Mouse (Mus musculus) frontal cortex, adult 2 months (tissue): Measurements from ENCODE around the gene Tff2. TPM values are rescaled to one million over a fixed set of nuclear protein-coding genes. Genes with fewer than 3 reads are reported as not detected.
A peak's percentile ranks its signal among the peaks of the same experiment; 100 is the strongest.

ENCODE experiments used
- DNase-seq, 2 experiments: peaks; one replicate each; pipeline ENCODE4 v3.0.0; 2022; ENCODE audit warnings: low spot score in 1 of 2; ENCODE audit errors: extremely low spot score in 1 of 2
- polyA plus RNA-seq: library from polyadenylated mRNA; depleted of rRNA; stranded (reverse); fragments of >200 nt; gene quantifications from 2 replicates; pipeline ENCODE4 v1.2.3, GENCODE M21; 2012

The Tff2 gene
- polyA plus RNA-seq, 1 experiment, result not detected

DNA sequence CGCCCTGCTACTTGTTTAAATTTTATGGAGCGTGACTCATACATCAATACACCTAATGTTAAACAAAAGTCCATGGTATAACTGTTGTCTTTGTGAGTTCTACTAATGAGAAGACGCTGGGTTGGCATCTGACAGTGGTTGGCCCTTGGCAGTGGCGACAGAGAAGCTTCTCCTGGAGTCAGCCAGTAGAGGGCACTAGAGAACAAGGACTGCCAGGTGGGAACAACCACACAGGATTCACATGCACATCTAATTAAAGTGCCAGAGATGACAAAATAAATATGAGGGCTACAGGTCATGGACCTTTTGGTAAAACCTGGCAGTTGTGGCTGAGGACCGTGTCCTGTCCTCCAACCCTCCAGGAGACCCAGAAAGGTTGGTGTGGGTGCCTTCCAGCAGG is 5.7 kb downstream of the Tff2 start:
- DNase-seq, result peak in 1 of 2 experiments; percentile 87

DNA sequence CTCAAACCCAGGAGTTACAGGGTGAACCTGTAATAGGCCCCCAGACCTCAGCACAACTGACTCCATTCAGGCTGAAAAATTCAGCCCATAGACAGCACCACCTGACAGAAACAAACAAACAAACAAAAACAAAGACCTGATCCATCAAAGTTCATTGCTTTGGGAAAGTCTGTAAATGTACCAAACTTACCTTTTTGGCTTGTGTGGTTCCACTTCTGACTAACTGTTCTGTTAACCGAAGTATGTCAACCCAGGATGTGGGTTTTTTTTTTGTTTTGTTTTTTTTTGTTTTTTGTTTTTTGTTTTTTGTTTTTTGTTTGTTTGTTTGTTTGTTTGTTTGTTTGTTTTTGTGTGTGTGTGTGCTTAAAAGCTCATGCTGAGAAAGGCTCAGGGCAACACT is 7.3 kb downstream of the Tff2 start:
- DNase-seq, result no peak

DNA sequence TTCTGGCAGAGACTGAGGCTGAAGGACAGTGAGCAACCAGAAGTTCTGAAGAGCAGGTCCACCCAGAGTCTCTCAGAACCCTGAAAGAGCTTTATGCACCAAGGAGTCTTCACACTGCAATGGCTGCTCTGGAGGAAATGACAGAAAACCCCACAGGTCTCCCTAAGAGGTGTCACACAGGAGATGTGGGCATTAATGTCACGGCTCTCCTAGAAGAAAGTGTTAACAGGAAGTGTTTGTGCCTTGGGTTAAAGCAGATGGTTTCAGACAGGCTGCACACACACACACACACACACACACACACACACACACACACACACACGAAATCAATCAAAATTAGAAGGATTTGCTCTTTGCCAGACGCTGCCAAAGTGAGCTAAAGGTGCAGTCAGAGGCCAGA is 7.8 kb downstream of the Tff2 start:
- DNase-seq, result no peak

DNA sequence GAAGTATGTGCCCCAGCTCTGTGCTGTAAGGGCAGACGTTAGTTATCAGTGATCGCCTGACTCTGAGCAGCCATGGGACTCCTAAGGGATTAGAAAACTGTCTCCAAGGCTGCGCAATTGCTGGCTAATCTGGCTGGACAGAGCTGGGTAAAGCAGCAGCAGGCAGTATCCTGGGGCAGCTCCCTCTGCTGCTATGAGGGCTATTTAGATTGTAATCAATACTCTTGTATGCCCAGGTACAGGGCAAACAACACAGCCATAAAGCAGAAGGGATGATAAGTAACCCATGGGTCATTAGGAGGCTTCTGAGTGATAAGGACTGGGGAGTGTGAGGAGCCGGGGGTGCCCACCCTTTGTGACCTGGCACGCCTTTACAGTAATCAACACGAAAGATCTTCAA is 9.2 kb downstream of the Tff2 start:
- no peak for DNase-seq

DNA sequence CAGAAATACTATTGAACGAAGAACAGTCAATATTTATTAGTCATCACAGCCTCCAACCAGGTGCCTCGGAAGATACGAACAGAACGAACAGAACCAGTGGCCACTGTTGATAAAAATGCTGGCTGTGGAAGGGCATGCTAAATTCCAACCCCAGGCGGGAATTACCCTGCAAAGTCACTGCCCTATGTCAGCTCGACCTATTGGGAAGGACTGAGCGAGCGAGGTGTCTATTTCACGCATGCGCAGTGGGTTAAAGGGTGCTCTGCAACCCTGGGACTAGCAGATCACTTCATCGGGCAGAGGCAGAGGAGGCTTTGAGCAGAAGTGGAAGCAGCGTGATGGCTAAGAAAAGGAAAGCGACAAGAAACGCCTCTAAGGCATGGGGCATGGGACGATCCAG is 10.3 kb downstream of the Tff2 start:
- no peak for DNase-seq

DNA sequence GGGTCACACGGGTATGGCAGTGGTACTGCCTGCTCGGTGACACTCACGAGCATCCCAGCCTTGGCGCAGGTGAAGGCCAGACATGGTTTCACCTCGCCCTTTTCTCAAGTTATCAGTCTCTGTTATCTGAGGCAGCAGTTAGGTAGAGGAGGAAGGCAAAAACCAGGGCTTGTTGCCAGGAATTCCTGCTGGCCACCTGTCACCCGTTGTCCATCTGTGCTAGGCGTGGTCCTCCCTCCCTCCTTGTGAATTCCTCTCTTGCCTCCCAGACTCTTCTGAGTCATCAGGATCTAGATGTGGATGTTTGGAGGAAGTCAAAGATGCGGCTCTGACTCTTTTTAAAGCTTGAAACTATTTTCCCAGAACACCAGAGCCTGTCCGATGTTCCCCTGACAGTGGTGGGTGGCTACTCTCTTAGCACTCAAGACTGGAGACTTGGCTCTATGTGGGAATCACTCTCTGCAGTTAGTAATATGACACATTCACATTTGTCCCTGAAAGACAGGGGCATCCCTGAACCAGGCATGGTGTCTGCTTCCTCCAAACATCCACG is 12.7 kb downstream of the Tff2 start:
- DNase-seq, result peak in 1 of 2 experiments; percentile 53

DNA sequence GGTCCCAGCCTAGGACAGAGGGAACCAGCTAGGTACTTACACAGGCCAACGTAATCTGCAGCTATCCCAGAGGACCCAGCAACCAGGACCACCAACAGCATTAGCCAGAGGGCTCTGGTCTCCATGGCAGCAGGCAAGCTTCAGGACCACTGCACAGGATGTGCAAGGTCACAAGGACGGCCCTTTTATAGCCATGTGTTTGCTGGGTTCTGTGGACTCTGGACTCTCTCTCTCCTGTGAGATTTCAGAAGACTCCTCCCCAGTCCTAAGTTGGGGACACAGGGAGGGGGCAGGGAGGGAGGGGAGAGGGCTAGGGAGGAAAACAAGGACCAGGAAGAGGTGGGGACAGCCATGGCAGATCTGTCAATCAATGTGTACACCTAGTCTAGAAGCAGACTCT is 14.6 kb downstream of the Tff2 start, which contains the start of gene Tff3:
TSS of gene Tff3 (minus strand) at position 195 of the 400 bp plus-strand sequence.
- DNase-seq, result no peak

DNA sequence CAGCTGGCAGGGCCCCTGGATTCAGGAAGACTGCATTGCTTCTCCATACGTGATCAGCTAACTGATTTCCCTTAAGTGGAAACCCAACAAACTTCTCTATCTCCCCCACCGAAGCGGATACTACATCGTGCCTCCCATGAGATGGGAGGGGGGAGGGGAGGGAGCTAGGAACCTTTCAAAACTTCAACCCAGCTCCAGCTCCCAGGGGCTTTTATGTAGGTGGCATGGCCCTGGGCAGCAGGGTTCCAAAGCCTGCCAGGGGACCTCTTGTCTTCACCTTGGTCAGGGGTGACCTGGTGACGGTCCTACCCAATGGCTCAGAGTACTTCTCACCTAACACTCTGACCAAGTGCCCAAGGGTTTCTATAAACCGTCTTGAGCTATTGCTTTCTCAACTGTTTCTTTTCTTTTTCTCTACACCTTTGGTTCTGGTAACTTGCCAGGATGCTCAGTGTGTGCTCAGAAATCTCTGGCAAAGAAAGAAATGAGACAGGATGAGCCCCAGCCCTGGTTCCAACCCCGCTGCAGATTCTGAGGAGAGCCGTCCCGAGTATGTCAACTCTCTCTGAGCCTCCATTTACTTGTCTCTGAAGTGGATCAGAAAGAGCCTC is 15.3 kb downstream of the Tff2 start:
- no peak for DNase-seq

DNA sequence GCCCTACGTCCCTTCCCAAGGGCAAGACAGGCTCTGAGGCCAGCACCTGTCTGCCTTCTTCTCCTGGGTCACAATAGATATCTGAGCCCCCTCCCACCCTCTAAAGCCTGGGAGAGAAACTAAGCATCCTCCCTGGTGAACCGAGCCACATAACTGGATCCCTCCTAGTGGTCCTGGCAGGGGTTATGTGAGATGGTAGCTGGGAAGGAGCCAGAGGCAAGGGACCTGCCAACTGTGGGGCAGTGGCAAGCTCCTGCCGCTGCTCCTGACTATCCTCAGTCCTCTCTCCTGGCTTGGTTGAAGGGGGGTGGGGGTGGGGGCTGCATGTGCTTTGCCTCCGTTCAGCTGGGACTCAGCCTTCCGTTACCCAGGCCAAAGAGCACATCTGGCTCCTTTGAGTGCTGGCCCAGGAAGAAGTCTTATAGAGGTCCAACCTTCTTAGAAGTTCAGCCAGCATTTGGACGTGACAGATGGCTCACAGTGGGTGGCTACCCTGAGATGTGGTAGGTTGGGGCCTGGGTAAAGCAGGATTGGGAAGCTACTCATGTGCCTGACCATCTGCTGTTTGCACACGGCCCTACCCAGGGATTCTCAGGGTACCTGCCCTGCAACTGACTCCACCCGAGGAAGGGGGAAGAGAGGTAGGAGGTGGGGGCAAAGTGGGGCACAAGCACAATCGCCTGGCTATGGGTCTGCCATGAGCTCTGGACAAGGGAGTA is 18.4 kb downstream of the Tff2 start:
- peak in 1 of 2 experiments; percentile 50 for DNase-seq

DNA sequence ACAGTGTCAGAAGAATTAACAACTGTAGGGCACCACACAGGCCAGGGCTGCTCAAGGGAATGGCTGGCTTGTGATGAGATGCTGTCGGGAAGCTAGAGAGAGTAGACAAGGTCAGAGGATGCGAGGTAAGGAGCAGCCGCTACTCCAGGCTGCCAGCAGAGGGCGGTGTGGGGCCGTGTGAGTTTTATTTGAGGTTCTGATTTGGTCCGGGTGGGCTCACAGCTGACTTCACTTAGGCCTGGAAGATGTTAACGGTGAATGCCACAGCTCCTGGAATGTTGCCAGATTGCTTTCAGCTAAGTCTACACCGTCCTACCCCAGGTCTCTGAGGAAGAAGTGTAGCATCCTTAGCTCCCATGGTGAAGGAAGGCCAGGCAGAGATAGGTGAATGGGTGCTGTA is 22.1 kb downstream of the Tff2 start:
- peak in 1 of 2 experiments; percentile 59 for DNase-seq

DNA sequence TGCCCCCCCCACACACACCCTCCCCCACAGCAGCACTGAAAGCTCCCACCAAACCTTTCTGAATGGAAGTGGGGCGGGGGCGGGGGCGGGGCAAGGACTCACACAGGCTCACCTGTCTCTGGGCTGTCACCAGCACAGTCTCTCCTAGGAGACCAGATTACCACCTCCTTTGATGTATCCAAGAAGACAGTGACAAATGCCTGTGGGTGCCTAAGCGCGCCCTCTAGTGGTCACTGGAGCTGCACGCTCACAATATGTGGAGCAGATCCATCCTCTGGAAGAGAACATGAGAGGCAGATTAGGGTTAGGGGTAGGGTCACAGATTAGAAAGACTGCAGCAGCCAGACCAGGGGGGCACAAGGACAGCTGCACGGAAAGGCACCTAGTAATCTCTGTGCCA is 24.7 kb downstream of the Tff2 start:
- peak; percentile 61 to 90 for DNase-seq

DNA sequence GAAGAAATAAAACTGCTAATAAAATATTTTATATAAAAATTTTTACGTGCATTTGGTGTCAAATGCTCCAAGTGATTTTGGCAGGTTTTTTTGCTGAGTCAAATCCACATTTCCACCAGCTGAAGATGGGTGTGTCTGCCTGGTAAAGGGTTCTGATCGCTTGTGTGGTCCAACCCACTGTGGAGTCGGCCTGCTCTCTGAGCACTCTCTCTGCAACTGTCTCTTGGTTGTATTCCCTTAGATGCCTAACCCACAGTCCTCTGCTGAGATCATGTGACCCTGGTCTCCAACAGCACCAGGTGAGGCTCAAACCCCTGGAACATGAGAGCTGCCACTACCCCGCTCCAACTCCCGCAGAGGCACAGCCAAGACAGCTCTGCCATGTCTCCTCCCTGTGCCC is 26.1 kb downstream of the Tff2 start:
- no peak for DNase-seq

DNA sequence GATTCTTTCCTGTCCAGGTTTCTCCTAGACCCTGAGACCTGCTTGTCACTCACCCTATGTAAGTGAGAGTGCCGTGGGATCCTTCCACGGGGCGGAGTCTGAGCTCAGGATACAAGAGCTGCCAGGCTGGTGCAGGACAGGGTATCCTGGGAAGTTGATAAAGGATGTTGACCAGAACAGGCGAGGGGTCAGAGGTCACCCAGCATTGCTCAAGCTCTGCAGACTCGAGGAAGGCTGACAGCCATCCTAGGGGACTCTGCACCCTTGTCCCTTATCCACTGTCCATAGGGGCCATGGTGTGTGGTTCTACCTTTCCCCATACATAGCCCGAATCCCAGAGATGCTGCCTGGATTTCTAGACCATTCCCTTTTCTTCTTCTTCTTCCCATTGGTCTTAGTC is 28.0 kb downstream of the Tff2 start:
- DNase-seq, result no peak

DNA sequence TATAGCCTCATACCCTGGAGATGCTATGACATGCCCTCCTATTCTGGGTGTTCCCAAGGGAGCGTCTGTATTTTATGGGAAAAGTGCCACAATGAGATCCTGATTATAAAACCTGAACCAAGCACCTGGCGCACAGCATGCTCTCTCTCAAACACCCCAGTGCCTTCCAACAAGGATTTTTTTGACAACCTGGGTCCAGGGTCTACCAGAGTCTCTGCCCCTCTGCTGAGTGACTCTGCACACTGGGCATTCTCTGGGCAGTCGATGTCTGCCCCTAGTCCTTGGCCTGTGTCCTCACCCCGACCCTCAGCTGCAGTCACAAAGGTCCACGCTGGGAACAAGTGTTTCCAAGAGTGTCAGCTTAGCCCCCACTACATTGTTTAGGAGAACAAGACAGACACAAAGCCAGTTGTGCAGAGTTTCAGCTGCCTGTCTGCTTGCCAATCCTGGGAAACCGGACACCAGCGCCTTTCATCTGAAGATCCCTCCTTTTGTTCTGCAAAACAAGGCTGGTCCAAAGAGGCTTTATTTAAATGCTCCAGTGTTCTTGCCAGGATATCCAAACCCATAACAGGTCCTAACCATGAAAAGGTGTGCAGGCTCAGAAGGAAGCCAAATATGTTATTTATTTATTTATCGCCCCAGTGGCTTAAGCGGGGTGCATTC is 30.8 kb downstream of the Tff2 start:
- DNase-seq, result no peak

DNA sequence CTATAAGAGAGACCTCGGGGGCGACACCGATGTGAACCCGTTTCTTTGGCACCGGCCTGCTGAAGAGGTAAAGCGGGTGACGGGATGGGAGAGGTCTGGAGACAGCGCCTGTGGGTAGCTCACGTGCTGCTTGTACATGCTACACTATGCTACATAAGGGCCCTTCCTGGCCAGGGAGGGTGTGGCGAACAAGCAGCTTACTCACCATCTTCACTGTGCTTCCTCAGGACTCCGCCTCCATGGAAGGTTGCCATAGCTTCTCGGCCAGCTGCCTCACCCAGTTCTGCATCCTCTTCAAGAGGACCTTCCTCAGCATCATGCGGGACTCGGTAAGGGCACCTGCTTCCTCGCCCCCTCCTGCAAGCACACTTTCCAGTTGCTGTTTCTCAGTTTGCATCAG is 35.7 kb downstream of the Tff2 start:
- DNase-seq, result no peak

DNA sequence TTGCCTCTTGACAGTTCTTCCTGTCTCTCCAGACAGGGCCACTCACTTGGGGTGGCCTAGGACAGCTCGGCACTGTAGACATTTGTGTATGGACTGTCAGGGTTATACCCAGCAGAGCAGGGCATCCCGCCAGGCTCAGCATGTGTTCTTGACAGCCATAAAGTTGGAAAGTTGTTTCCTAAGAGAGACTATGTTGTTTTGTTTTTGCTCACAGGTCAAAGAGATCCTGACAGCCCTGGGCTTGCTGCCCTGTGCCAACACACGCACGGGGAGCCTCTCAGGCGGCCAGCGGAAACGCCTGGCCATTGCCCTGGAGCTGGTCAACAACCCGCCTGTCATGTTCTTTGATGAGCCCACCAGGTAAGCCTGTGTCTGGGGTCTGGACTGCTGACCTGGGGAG is 40.3 kb downstream of the Tff2 start:
- DNase-seq, result no peak

DNA sequence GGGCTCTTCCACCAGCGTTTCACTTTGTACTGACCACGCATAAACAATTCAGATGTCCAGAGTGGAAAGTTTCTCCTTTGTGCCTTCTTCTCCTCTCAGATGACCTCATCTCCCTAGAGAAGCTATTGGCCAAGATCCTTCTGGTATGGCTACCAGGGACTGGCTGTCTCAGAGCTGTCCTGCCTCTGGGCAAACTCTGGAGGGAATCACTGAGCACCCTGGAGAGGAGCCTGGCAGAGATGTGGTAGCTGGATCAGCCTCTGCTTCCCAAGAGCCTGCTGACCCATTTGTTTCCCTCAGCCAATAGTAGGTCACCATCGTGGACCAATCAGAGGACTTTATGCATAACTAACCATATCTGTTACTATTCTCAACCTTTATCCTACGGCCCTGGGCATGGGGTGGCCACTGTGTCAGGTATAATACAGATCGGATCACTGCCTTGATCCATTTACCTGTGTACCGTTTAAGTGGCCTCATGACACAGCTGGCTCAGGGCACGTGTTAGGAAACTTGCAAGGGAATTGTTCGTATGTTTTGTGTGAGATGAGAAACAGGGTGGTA is 41.0 kb downstream of the Tff2 start:
- no peak for DNase-seq

DNA sequence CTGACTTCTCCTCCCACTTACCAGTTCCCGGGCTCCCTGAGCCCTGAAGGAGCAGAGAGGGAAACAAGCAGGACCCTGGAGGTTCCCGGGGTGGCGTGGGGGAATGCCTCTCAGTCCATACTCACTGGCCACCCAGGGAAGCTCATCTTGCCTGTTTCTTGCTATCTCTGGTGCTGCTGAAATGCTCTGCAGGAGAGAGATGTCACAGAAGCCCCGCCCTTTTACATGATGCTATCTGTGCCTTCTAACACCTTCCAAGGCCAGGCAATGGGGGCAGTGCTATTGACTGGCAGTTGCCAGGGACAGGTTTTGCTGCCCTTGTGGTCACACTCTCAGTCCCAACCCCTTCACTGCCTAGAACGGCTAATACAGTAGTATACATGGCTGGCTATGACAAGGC is 45.3 kb downstream of the Tff2 start:
- DNase-seq, result no peak

DNA sequence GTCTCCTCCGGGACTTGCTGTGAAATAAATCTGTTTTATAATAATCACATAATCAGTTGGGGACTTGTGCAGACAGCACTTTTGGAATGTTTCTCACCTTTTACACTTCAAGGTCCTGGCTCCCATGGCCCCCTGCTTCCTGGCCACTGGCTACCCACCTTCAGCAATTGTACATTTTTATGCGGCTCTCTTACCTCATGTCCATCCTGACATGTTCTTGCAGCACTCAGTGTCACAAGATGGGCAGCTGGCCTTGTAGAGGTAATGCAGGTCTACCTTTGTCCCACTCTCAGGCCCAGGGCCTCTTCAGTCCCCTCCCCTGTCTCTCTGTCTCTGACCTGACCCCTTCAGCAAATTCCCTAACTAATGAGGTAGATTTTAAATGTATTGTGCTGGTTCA is 47.2 kb downstream of the Tff2 start:
- no peak for DNase-seq

DNA sequence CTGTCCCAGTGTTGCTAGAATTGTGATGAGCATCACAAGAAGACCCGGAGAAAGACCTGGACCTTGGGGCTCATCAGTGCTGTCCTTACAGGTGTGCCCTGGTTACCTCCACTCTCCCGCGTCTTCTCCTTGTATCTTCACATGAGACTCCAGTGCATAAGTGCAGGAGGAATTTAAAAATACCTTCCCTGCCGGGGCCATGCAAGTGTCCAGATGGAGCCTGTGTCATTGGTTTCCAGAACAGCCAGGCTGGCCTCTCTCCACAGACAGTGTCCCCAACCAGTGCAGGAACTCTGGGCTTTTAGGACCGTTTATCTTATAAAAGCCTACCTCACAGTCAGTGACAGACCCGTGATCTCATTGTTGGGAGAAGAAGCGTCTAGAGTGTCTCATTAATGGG is 48.5 kb downstream of the Tff2 start:
- DNase-seq, result no peak

DNA sequence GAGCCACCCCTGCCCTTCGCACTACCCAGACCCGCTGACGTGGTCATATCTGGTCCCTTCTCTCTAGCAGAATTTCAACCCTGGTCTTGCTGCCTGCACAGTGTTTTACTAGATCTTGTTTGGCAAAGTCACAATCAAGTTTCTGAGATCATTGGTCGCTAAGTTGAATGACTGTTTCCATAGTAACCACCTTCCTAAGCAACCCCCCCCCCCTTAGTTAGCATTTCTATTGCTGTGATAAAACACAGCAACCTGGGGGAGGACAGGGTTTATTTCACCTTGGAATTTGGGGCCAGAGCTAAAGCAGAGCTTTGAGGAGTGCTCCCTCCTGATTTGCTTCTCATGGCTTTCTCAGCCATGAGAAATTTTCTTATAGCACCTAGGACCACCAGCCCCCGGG is 49.3 kb downstream of the Tff2 start:
- DNase-seq, result no peak
